Mouse (Mus musculus) left cerebral cortex, adult 18-20 months (tissue): ENCODE measurements around the gene Gprasp1. TPM values are rescaled to one million over a fixed set of nuclear protein-coding genes. Genes with fewer than 3 reads are reported as not detected.
A peak's percentile ranks its signal among the peaks of the same experiment; 100 is the strongest.
"Not testable (repeated sequence)": the region's sequence is repeated elsewhere in the genome, so short reads cannot be mapped to it uniquely, and the experiment has no call there.

Experiments
- DNase-seq, 2 experiments: peaks; one replicate each; pipeline ENCODE4 v3.0.0; 2021 to 2022; ENCODE audit warnings: low spot score in 2 of 2, mixed read lengths in 1 of 2
- microRNA-seq, 2 experiments: library from miRNA; unstranded; fragments of <30 nt; microRNA quantifications; one replicate each; pipeline ENCODE4 v1.2.0; 2021
- total RNA-seq, 2 experiments: library from RNA; stranded (reverse); gene quantifications; 2 replicates each; pipeline ENCODE4 v1.2.3; 2021

Gprasp1 gene
- total RNA-seq, 2 experiments from 2014 or later = 340 to 388 TPM

DNA sequence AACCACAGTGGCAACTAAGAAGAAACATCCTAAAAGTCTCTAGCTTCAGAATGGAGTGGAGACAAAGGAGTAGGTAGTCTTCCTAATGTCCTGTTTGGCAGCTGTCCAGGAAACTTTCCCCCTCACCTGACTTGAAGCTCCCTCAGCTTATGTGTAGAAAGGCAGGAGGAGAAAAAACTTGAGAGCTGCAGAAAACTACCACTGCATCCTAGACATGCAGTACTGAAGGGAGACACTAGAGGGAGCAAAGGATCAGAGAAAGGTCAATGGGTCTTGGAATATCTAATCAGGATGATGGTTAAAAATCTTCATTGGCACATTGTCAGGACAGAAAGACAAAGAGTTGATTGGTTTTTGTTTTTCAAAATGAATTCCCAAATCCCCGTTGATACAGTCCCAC lies 63.2 kb downstream of the Gprasp1 start:
- DNase-seq = peak; percentile 39 to 58

DNA sequence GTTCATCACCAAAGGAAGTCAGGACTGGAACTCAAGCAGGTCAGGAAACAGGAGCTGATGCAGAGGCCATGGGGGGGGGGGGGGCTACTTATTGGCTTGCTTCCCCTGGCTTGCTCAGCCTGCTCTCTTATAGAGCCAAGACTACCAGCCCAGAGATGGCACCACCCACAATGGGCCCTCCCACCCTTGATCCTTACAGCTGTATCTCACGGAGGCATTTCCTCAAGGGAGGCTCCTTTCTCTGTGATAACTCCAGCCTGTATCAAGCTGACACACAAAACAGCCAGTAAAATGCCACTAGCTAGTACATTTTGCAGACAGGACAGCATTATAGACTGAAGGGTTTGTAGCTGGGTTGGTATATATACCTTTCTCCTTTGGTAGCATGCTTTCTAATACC lies 93.4 kb downstream of the Gprasp1 start:
- not testable (repeated sequence) for DNase-seq

GRCm38 (mm10) chrX:135837896-135838295 lies 95.4 kb downstream of the Gprasp1 start:
- no peak for DNase-seq

DNA sequence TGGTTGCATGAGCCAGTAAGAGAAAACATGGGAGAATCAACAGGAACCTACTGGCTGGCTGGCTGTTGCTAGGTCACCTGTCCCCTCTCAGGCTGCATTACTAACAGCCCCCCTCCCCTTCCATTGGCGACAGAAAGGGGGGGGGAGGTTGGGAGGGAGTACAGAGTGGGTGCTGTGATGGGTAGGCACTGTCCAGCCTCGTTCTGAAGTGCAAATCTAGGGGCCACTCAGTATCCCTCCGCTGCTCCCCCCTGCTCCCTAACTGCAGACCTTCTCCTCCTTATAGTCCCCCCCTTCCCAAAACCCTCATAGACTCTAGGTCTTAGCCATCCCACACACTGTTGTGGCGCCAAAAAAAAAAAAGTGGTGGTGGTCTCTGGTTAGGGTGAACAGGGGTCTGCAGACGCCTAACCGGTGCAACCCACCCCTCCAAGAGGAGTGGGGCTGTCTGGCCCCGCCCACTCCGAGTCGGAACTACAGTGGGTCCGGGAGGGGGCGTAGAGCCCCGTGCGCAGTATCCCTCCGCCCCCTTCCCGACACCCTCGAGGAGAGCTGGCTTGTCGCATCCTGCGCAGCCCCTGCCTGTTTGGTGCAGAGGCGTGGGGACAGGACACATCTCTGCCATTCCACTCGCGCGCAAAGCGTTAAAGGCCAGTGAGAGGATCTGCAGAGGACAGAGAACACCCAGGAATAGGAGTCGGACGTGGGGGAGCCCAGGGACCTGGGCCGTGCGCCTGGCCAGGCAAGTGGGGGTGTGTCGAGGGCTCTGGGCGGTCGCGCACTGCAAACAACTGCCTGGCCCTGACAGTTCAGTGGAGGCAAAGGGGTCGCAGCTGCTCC lies 96.2 kb downstream of the Gprasp1 start, which contains the start of gene Gprasp2:
Gene Gprasp2, plus strand, starts transcription at position 514 of the 840 bp plus-strand sequence.
- peak; percentile 41 to 60 for DNase-seq

DNA sequence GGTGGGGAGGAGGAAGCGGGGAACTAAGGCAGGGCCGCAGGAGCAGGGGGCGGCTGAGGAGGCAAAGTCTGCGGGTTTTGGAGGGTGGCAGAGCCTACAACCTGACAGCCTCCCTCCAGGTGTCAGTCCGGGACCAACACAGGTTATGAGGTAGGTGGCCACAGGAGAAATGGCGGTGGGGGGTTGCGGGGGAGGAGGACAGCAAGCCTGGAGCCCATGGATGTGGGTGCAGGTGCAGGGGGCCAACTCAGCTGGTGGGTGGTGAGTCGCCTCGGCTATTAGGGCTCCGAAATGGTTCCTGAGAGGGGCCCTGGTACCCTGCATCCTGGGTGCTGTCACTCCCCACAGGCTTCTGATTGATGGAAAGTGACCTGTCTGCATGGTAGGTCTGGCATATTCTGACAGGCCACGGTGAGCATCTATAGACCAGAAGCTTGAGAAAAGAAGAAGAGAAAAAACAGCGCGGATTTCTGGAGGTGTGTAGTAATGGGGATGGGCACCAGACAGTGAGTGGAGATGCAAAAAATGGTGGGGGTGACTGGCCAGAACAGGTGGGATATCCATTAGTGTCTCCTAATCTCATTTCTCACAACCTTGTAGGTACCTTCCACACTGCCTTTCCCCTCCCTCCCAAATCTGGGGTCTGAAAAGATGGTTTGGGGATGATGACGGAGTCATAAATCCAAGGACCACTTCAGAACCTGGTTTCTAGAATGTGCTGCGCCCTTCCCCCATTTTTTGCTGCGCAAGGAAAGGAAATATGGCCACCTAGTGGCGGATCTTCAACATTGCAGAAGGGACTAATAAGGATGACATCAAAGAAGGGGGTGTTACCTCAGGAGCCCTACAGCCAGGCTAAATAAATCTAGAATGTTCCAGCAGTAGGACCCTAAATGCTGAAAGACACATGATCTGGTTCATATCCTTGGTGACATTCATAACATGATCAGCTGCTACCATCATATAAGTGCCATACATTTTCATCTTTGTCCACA lies 97.2 kb downstream of the Gprasp1 start:
- DNase-seq = peak; percentile 35 to 44

Small RNA genes lying within 50 kb of the gene (microRNA-seq; reads per million reads assigned to microRNA genes)
- gene Mir1970 (0 reads per million in 2 experiments), gene Mir7646 (0 reads per million in 2 experiments)

Other genes starting within 250 kb of the Gprasp1 start
- gene AV320801, start 248.1 kb upstream of the Gprasp1 start, total RNA-seq = not detected
- 1 to 10 TPM; 4.2 to 4.7 TPM for gene Nxf7, start 144.0 kb upstream of the Gprasp1 start, total RNA-seq
- not detected for gene Prame, start 115.0 kb upstream of the Gprasp1 start, total RNA-seq
- gene Tcp11x2, start 48.9 kb upstream of the Gprasp1 start, total RNA-seq = not detected
- gene Tmsb15a, start 17.5 kb upstream of the Gprasp1 start, total RNA-seq = not detected
- gene Armcx5, start within 50 bp of the Gprasp1 start, total RNA-seq = 10 to 100 TPM; 30.0 to 32.9 TPM
- gene Bhlhb9, start 54.9 kb downstream of the Gprasp1 start, total RNA-seq = 10 to 100 TPM; 62.7 to 64.4 TPM
- gene Gprasp2, start 96.3 kb downstream of the Gprasp1 start, total RNA-seq = 100 to 1,000 TPM; 198 to 207 TPM